Mouse (Mus musculus): Measurements from ENCODE around the gene Slc13a2.

Gene Slc13a2

DNA sequence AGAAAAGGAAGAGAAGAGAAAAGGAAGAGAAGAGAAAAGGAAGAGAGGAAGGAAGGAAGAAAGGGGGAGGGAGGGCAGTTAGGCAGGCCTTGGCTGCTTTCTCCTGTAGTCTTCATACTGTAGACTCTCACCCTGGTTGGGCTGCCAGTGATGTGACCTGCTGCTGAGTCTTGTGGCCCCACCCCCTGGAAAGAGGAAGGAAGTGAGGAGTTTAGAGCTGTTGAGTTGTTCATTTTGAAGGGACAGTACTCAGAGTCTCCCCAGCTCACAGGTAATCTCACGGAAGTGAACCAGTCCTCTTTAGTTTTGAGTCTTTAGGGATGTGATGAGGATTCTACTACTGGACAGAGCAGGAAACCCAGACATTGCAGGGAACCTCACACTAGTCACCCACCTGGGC, 68.9 kb downstream of the Slc13a2 start:
- no peak for DNase-seq (ENCODE audit: low spot score)

DNA sequence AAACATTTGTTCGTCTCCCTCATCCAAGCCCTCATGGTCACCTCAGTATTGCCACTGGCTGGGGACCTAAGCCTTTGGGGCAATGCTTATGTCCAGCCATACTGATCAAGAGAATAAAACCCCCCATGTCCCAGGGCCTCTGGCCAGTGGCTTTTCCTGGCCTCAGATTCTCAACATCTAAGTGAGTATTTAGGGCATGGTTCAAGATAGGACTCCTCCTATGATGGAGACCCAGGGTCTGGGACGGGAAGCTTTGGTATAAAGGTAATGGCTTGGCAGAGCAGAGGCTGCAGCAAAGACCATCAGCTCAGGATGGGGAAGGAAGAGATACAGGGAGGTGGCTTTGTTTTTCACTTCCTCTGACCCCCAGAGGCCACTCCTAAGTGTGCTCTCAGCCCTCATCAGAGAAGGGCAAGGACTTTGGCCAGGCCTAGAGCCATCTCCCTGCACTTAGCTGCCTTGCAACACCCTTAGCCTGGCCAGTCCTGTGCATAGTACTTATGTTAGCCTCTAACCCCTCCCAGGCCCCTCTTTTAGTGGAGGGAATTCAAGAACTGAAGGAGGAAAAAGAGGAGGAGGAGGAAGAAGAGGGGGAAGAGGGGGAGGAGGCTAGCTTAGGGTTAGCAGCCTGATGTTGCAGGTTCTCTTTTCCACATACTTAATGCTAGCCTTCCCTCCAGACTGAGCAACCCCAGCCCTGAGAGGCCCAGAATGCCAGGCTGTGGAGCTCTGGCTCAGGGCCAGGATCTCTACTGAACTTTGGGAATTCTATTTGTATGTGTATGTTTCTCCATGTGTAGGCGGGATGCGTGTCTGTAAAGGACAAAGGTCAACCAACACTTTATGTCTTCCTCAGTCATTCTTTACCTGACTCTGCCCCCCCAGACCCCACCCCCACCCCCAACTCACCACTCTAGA, 72.3 kb downstream of the Slc13a2 start:
- DNase-seq (ENCODE audit: low spot score) = no peak

DNA sequence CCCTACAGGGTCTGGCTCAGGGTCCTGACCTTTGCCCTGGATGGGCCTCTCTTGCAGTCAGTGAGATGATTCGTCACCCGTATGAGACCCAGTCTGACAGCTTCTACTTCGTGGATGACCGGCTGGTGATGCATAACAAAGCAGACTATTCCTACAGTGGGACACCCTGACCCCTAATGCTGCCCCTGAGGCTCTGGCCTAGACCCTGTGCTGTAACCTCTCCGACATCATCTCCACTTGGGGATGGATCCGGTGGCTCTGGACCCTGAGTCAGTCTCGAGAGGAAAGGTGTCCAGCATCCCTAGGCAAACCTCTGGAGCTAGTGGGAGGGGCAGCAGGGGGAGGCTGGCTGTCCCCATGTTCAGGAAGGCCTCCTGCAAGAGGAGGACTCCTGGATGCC, 73.5 kb downstream of the Slc13a2 start:
- no peak for DNase-seq (ENCODE audit: low spot score)

DNA sequence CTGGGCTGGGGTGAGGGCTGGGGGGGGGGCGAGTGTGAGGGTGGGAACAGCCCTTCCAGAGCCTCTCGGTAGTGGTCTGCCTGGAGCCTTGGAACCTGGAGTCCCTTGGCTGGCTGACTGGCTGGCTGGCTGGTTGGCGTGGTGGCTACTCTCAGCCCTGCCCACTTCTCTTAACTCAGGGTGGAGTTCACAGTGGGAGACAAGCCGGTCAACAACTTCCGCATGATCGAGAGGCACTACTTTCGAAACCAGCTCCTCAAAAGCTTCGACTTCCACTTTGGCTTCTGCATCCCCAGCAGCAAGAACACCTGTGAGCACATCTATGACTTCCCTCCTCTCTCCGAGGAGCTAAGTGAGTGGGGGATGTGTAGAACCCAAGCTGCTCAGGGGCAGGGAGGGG, 74.1 kb downstream of the Slc13a2 start:
- no peak for DNase-seq (ENCODE audit: low spot score)

Data from layer of hippocampus, adult 11-12 months (tissue).